Mouse (Mus musculus): ENCODE data around the gene Aunip. TPM values are rescaled to one million over a fixed set of nuclear protein-coding genes. Genes with fewer than 3 reads are reported as not detected.

Gene Aunip
- polyA plus RNA-seq, 2 experiments = 7.6 to 21.0 TPM

DNA sequence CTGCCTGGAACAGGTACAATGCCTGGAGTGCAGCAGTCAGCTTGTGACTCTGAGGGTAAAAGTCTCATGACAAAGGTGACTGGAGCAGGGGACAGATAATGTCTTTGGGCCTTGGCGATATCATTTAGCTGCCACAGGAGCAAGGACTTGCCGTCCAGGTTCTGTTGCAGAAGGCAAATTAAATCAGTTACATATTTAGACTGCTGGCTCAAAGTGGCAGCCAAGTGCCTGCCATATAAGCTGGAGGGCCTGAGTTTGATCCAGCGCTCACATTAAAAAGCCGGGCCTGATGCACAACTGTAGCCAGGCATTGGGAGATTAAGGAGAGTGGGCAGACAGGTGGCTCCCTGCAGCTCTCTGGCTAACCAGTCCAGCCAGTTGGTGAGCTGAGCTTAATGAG, 31.0 kb upstream of the Aunip start:
- H3K36me3 ChIP-seq (replicated peaks; ENCODE audit: control insufficient read depth, insufficient read depth, low read depth) = peaks cover 10% of the 10 kb centered on the region
- no peak overlapping the region for H3K4me2 ChIP-seq (ENCODE audit: low read depth)
- 73% methylated on average over 4 of the region's 4 CpGs for WGBS (ENCODE audit: insufficient replicate concordance)
- H3K4me1 ChIP-seq (replicated peaks; ENCODE audit: control insufficient read depth in 2 of 2, insufficient read depth in 2 of 2, low read length in 1 of 2) = no peaks in the 10 kb centered on the region
- no peak overlapping the region for H3K9ac ChIP-seq (replicated peaks)
- no peak overlapping the region for H3K27ac ChIP-seq
- no peaks in the 10 kb centered on the region; the same call in 1 of the 2 replicates for H3K27me3 ChIP-seq (ENCODE audit: control insufficient read depth, insufficient read depth, low read length)
- no peak for ATAC-seq (ENCODE audit: insufficient read depth)
- no peaks in the 10 kb centered on the region for H3K9me3 ChIP-seq (ENCODE audit: control insufficient read depth, low read length)
- DNase-seq (ENCODE audit: low read depth in 3 of 3, low spot score in 3 of 3) = no peak
- TF ChIP-seq CTCF (IDR thresholded peaks at IDR 0.05; ENCODE audit: low read depth) (no peak), EP300 (IDR thresholded peaks at IDR 0.05; ENCODE audit: low read depth) (no peak)
- no peak overlapping the region for H3K4me3 ChIP-seq (ENCODE audit: insufficient read depth in 1 of 2, low read depth in 2 of 2, low read length in 2 of 2)

DNA sequence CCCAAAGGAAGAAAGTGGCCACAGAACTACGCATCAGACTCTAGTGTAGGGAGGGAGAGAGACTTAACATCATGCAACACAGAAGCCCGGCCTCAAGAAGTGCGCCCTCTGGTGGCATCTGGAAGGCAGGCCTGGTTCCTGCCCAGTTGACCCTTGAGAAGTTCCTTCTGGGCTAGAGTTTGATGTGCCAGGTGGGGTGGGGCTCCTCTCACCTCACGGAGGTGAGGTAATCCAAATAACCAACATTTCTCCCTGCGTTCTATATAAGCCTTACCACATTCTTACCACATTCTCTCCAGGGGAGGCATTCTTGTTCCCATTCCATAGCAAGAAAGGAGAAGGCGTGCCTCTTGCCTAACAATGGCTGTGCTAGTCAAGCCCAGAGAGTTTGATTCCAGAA, 29.9 kb upstream of the Aunip start:
- H3K4me3 ChIP-seq (ENCODE audit: insufficient read depth in 1 of 2, low read depth in 2 of 2, low read length in 2 of 2) = no peak overlapping the region
- H3K4me1 ChIP-seq (replicated peaks; ENCODE audit: control insufficient read depth in 2 of 2, insufficient read depth in 2 of 2, low read length in 1 of 2) = 0 out of 4 replicates have a peak, but pooled peaks cover 0 to 1% of the 10 kb centered on the region in 2 experiments
- no peak overlapping the region for H3K4me2 ChIP-seq (ENCODE audit: low read depth)
- DNase-seq (ENCODE audit: low read depth in 3 of 3, low spot score in 3 of 3) (peak in 2 of 3 experiments; percentile 54 to 60), ATAC-seq (ENCODE audit: insufficient read depth) (no peak)
- no peaks in the 10 kb centered on the region for H3K9me3 ChIP-seq (ENCODE audit: control insufficient read depth, low read length)
- H3K27ac ChIP-seq = no peak overlapping the region
- no peaks in the 10 kb centered on the region for H3K36me3 ChIP-seq (replicated peaks; ENCODE audit: control insufficient read depth, insufficient read depth, low read depth)
- H3K9ac ChIP-seq (replicated peaks) = no peak overlapping the region
- TF ChIP-seq CTCF (IDR thresholded peaks at IDR 0.05; ENCODE audit: low read depth) (peak; percentile 98), EP300 (IDR thresholded peaks at IDR 0.05; ENCODE audit: low read depth) (no peak)
- 17% methylated on average over 6 of the region's 6 CpGs for WGBS (ENCODE audit: insufficient replicate concordance)
- no peaks in the 10 kb centered on the region; the same call in 1 of the 2 replicates for H3K27me3 ChIP-seq (ENCODE audit: control insufficient read depth, insufficient read depth, low read length)

DNA sequence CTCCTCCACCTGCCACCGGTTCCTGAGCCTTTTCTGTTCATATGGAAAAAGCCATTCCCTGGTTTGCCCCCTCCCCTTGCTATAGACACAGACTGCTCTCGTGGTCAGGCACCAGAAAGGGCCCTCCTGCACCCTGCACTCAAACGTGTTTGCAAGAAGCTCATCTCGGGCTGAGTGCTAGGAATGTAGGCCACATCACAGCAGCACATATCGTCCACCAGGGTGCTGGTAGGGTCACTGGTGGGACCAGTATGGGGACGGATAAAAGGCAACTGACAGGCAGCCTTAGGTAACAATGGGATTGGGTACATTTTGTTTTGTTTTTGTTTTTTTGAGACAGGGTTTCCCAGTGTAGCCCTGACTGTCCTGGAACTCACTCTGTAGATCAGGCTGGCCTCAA, 29.5 kb upstream of the Aunip start:
- Histone ChIP-seq H3K9me3 (ENCODE audit: control insufficient read depth, low read length) (no peaks in the 10 kb centered on the region), H3K9ac (replicated peaks) (no peak overlapping the region), H3K27me3 (ENCODE audit: control insufficient read depth, insufficient read depth, low read length) (no peaks in the 10 kb centered on the region; the same call in 1 of the 2 replicates), H3K27ac (no peak overlapping the region), H3K4me1 (replicated peaks; ENCODE audit: control insufficient read depth in 2 of 2, insufficient read depth in 2 of 2, low read length in 1 of 2) (0 out of 4 replicates have a peak, but pooled peaks cover 0 to 2% of the 10 kb centered on the region in 2 experiments), H3K36me3 (replicated peaks; ENCODE audit: control insufficient read depth, insufficient read depth, low read depth) (no peaks in the 10 kb centered on the region), H3K4me2 (ENCODE audit: low read depth) (no peak overlapping the region), H3K4me3 (ENCODE audit: insufficient read depth in 1 of 2, low read depth in 2 of 2, low read length in 2 of 2) (no peak overlapping the region)
- 43% methylated on average over 6 of the region's 6 CpGs for WGBS (ENCODE audit: insufficient replicate concordance)
- TF ChIP-seq CTCF (IDR thresholded peaks at IDR 0.05; ENCODE audit: low read depth) = no peak
- ATAC-seq (ENCODE audit: insufficient read depth) = no peak
- DNase-seq (ENCODE audit: low read depth in 3 of 3, low spot score in 3 of 3) = no peak

DNA sequence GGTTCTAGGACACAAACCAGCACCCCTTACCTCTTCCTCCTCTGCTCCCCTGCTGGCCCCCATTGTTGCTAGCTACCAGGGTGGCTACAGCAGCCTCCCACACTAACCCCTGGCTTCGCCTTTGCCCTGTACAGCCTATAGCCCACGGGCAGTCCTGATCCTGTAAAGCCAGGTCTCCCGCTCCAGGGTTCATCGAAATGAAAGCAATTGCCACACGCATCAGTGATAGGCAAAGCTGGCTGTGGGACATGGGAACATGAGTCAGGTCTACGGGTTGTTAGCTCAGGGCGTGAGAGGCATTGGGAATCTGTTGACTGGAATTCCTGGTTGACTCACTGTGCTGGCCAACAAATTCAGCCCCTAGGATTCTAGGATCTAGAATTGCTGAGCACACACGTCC, 28.4 kb upstream of the Aunip start:
- ATAC-seq (ENCODE audit: insufficient read depth) = no peak
- H3K9me3 ChIP-seq (ENCODE audit: control insufficient read depth, low read length) = no peaks in the 10 kb centered on the region
- WGBS (ENCODE audit: insufficient replicate concordance) = 65% methylated on average over 8 of the region's 8 CpGs
- no peak overlapping the region for H3K4me3 ChIP-seq (ENCODE audit: insufficient read depth in 1 of 2, low read depth in 2 of 2, low read length in 2 of 2)
- no peaks in the 10 kb centered on the region for H3K36me3 ChIP-seq (replicated peaks; ENCODE audit: control insufficient read depth, insufficient read depth, low read depth)
- DNase-seq (ENCODE audit: low read depth in 3 of 3, low spot score in 3 of 3) = no peak
- H3K4me2 ChIP-seq (ENCODE audit: low read depth) = no peak overlapping the region
- no peaks in the 10 kb centered on the region; the same call in 1 of the 2 replicates for H3K27me3 ChIP-seq (ENCODE audit: control insufficient read depth, insufficient read depth, low read length)
- H3K4me1 ChIP-seq (replicated peaks; ENCODE audit: control insufficient read depth in 2 of 2, insufficient read depth in 2 of 2, low read length in 1 of 2) = 0 out of 4 replicates have a peak, but pooled peaks cover 0 to 2% of the 10 kb centered on the region in 2 experiments
- H3K27ac ChIP-seq = no peak overlapping the region
- no peak overlapping the region for H3K9ac ChIP-seq (replicated peaks)
- TF ChIP-seq EP300 (IDR thresholded peaks at IDR 0.05; ENCODE audit: low read depth) (no peak), CTCF (IDR thresholded peaks at IDR 0.05; ENCODE audit: low read depth) (no peak)

DNA sequence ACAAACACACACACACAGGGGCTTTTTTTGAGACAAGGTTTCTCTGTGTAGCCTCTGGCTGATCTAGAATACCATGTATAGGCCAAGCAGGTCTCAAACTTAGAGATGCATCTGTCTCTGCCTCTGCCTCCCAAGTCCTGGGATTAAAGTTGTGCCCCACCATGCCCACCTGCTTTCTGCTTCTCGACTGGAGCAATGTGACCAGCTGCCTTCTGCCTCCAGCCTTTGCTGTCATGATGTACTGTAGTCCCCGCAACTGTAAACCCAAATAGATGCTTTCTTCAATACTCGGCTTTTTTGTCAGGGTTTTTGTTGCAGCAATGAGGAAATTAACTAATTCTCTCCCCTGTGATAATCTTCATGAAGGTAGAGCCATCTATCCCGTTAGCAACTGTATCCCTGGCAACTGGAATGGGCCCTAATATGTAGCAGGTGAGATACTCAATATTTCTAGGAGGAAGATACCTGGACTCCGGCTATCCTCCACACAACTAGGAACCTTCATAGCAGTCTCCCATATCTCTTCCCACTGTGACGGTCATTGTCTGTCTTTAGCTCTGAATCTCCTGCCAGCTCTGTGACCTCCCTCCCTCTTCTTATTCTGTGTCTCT, 27.6 kb upstream of the Aunip start:
- Histone ChIP-seq H3K27ac (no peak overlapping the region), H3K4me3 (ENCODE audit: insufficient read depth in 1 of 2, low read depth in 2 of 2, low read length in 2 of 2) (no peak overlapping the region), H3K4me2 (ENCODE audit: low read depth) (no peak overlapping the region), H3K36me3 (replicated peaks; ENCODE audit: control insufficient read depth, insufficient read depth, low read depth) (no peaks in the 10 kb centered on the region), H3K4me1 (replicated peaks; ENCODE audit: control insufficient read depth in 2 of 2, insufficient read depth in 2 of 2, low read length in 1 of 2) (0 out of 4 replicates have a peak, but pooled peaks cover 0 to 2% of the 10 kb centered on the region in 2 experiments), H3K27me3 (ENCODE audit: control insufficient read depth, insufficient read depth, low read length) (no peaks in the 10 kb centered on the region; the same call in 1 of the 2 replicates), H3K9me3 (ENCODE audit: control insufficient read depth, low read length) (no peaks in the 10 kb centered on the region), H3K9ac (replicated peaks) (no peak overlapping the region)
- TF ChIP-seq CTCF (IDR thresholded peaks at IDR 0.05; ENCODE audit: low read depth) (no peak), EP300 (IDR thresholded peaks at IDR 0.05; ENCODE audit: low read depth) (no peak)
- DNase-seq (ENCODE audit: low read depth in 3 of 3, low spot score in 3 of 3) (no peak), ATAC-seq (ENCODE audit: insufficient read depth) (no peak)
- WGBS (ENCODE audit: insufficient replicate concordance) = 56% methylated on average over 6 of the region's 6 CpGs
